Mouse (Mus musculus): ENCODE measurements at regions not wholly inside any gene's neighbourhood (a gene's known extent, or its start where the extent isn't known, plus 50 kb on each side); places are given as distances from the start of the nearest gene placed in this dataset.

DNA sequence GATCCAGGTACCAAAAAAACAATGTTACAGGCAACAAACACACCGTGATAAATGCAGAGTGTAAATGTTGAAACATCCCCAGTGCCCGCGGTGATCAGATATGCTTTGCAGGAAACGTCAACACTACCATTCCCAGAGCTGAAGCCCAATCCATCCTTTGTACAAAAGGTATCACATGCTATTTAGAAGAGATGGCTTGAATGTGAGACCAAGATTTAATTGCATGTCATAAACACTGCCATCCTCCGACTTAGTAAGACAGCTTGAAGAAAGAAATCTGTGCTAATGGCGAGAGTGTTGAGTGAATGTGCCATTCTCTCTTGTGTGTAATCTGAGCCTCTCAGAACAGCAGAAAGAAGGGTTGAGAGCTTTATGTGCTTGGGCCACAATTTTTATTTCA is 112.9 kb upstream of the Npvf start:
- TF ChIP-seq CTCF (IDR thresholded peaks at IDR 0.05; ENCODE audit: low read depth, low read length), result no peak
- TF ChIP-seq POLR2A (IDR thresholded peaks at IDR 0.05; ENCODE audit: extremely low read depth, insufficient read depth, low read length), result no peak
